Mouse (Mus musculus) frontal cortex, adult 2 months (tissue): Measurements from ENCODE around the gene AC161166.1. TPM values are rescaled to one million over a fixed set of nuclear protein-coding genes. Genes with fewer than 3 reads are reported as not detected.

Experiments used
- DNase-seq, 2 experiments: peaks; one replicate each; pipeline ENCODE4 v3.0.0; 2022; ENCODE audit warnings: low spot score in 1 of 2; ENCODE audit errors: extremely low spot score in 1 of 2
- polyA plus RNA-seq: library from polyadenylated mRNA; depleted of rRNA; stranded (reverse); fragments of >200 nt; gene quantifications from 2 replicates; pipeline ENCODE4 v1.2.3, GENCODE M21; 2012; rRNA removed

AC161166.1 gene
- polyA plus RNA-seq, 1 experiment, result not detected

- DNase-seq, result no peak
Measured at GRCm38 (mm10) chr7:24462388-24463319, 49.6 kb downstream of the AC161166.1 start, which contains the start of gene Plaur. TSS of gene Plaur (plus strand) at chr7:24462484.

- no peak for DNase-seq
Measured at GRCm38 (mm10) chr7:24461376-24462051, 50.7 kb downstream of the AC161166.1 start.

Other genes starting within 250 kb of the AC161166.1 start
- 8.7 and 9.0 TPM in 2 replicates for gene Zfp93, start 242.0 kb downstream of the AC161166.1 start, polyA plus RNA-seq
- gene Zfp61, start 211.2 kb downstream of the AC161166.1 start, polyA plus RNA-seq, result 27.5 and 28.7 TPM in 2 replicates
- 20.3 and 21.0 TPM in 2 replicates for gene Zfp94, start 195.8 kb downstream of the AC161166.1 start, polyA plus RNA-seq
- not detected in 2 replicates for gene Tescl, start 178.5 kb downstream of the AC161166.1 start, polyA plus RNA-seq
- gene Lypd5, start 163.3 kb downstream of the AC161166.1 start, polyA plus RNA-seq, result 0.04 TPM in 1 of 2 replicates, not detected in the other
- 2.4 and 3.0 TPM in 2 replicates for gene Kcnn4, start 142.2 kb downstream of the AC161166.1 start, polyA plus RNA-seq
- 78.1 and 90.1 TPM in 2 replicates for gene Smg9, start 112.8 kb downstream of the AC161166.1 start, polyA plus RNA-seq
- gene Irgc1, start 60.2 kb downstream of the AC161166.1 start, polyA plus RNA-seq, result 0.68 and 0.76 TPM in 2 replicates
- 1.1 and 1.8 TPM in 2 replicates for gene Plaur, start 50.0 kb downstream of the AC161166.1 start, polyA plus RNA-seq
- 225 and 258 TPM in 2 replicates for gene Cadm4, start 30.4 kb downstream of the AC161166.1 start, polyA plus RNA-seq
- gene Zfp428, start 5.4 kb downstream of the AC161166.1 start, polyA plus RNA-seq, result 82.8 and 84.1 TPM in 2 replicates
- 46.3 and 46.7 TPM in 2 replicates for gene Irgq, start 18.2 kb upstream of the AC161166.1 start, polyA plus RNA-seq
- gene Pinlyp, start 33.7 kb upstream of the AC161166.1 start, polyA plus RNA-seq, result not detected in 2 replicates
- 48.8 and 49.0 TPM in 2 replicates for gene Xrcc1, start 33.8 kb upstream of the AC161166.1 start, polyA plus RNA-seq
- 14.9 and 17.2 TPM in 2 replicates for gene Ethe1, start 75.1 kb upstream of the AC161166.1 start, polyA plus RNA-seq
- 6.7 and 7.7 TPM in 2 replicates for gene Zfp575, start 75.2 kb upstream of the AC161166.1 start, polyA plus RNA-seq
- 0.08 and 0.12 TPM in 2 replicates for gene Phldb3, start 98.3 kb upstream of the AC161166.1 start, polyA plus RNA-seq
- gene Lypd3, start 124.1 kb upstream of the AC161166.1 start, polyA plus RNA-seq, result not detected in 2 replicates
- gene Tex101, start 164.2 kb upstream of the AC161166.1 start, polyA plus RNA-seq, result not detected in 2 replicates
- gene BC049730, start 196.8 kb upstream of the AC161166.1 start, polyA plus RNA-seq, result not detected in 2 replicates
- gene Gm4763, start 214.5 kb upstream of the AC161166.1 start, polyA plus RNA-seq, result not detected in 2 replicates
- 0.04 TPM in 2 replicates for gene Cd177, start 247.9 kb upstream of the AC161166.1 start, polyA plus RNA-seq